Mouse (Mus musculus) kidney, embryonic 14.5 days (tissue): Measurements from ENCODE around the gene Traf3ip3. TPM values are rescaled to one million over a fixed set of nuclear protein-coding genes. Genes with fewer than 3 reads are reported as not detected.

ENCODE experiments used
- ATAC-seq: fragments of 200-750 bp; cut with Nextera tagmentation; 2 replicates; pipeline ENCODE4 v1.8.0; 2017; ENCODE audit warnings: moderate number of reproducible peaks, mild to moderate bottlenecking, moderate TSS enrichment, moderate library complexity; ENCODE audit not compliant: low FRiP score, low TSS enrichment
- H3K27ac ChIP-seq: fragments of 300-500 bp; sonication (generic); 2 replicates; pipeline ENCODE4 v1.5.1; 2014; ENCODE audit warnings: low read depth, mild to moderate bottlenecking, low read length, moderate library complexity, mixed read lengths
- H3K27me3 ChIP-seq: fragments of 300-500 bp; sonication (generic); 2 replicates; pipeline ENCODE4 v1.6.1; 2014; ENCODE audit warnings: mild to moderate bottlenecking, low read length; ENCODE audit not compliant: control insufficient read depth, insufficient read depth
- H3K36me3 ChIP-seq: fragments of 300-500 bp; sonication (generic); 2 replicates; pipeline ENCODE4 v1.6.1; 2014; ENCODE audit warnings: low read length, mixed read lengths; ENCODE audit not compliant: control insufficient read depth, insufficient read depth
- H3K4me1 ChIP-seq: fragments of 300-500 bp; sonication (generic); 2 replicates; pipeline ENCODE4 v1.6.1; 2014; ENCODE audit warnings: low read length, mixed read lengths; ENCODE audit not compliant: control insufficient read depth, insufficient read depth
- H3K4me2 ChIP-seq: fragments of 300-500 bp; sonication (generic); replicated peaks from 2 replicates; pipeline ENCODE4 v1.6.1; 2014; ENCODE audit warnings: low read depth, mild to moderate bottlenecking, low read length
- H3K4me3 ChIP-seq: fragments of 300-500 bp; sonication (generic); 2 replicates; pipeline ENCODE4 v1.5.1; 2014; ENCODE audit warnings: mild to moderate bottlenecking, low read length
- H3K9ac ChIP-seq: fragments of 300-500 bp; sonication (generic); 2 replicates; pipeline ENCODE4 v1.6.1; 2014; ENCODE audit warnings: low read depth, mild to moderate bottlenecking, low read length, moderate library complexity
- H3K9me3 ChIP-seq: fragments of 300-500 bp; sonication (generic); 2 replicates; pipeline ENCODE4 v1.6.1; 2016; ENCODE audit warnings: low read length; ENCODE audit not compliant: control insufficient read depth
- WGBS: fragments of 180-500 bp; shearing (Covaris S2); extraction: QIAGEN DNeasy Blood & Tissue Kit; methylation state at CpG from one replicate; pipeline ENCODE4 v1.1.7; 2014; 5-methylcytosine and 5-hydroxymethylcytosine counted together
- polyA plus RNA-seq: library from polyadenylated mRNA; unstranded; fragments of >200 nt; fragmentation: Nextera tagmentation; extraction: Ambion mirVana; gene quantifications from 2 replicates; pipeline ENCODE4 v1.2.1, GENCODE M21; 2014

Gene Traf3ip3
- polyA plus RNA-seq = 0.50 and 1.6 TPM in 2 replicates

- Histone ChIP-seq H3K27ac (no peak within 1 kb of the TSS), H3K4me3 (no peak within 1 kb of the TSS), H3K9ac (no peak within 1 kb of the TSS), H3K36me3 (no peaks in the 10 kb centered on the region), H3K27me3 (no peaks in the 10 kb centered on the region), H3K9me3 (no peaks in the 10 kb centered on the region), H3K4me2 (no peak within 1 kb of the TSS), H3K4me1 (no peaks in the 10 kb centered on the region)
- WGBS = 58% methylated on average over 5 of the region's 5 CpGs
- ATAC-seq = no peak
Measured at GRCm38 (mm10) chr1:193201383-193201778, at the start of gene Traf3ip3. Gene Traf3ip3, minus strand, starts transcription at chr1:193201703.

- H3K4me2 ChIP-seq = no peak overlapping the region
- H3K9me3 ChIP-seq = no peaks in the 10 kb centered on the region
- no peak overlapping the region for H3K27ac ChIP-seq
- no peaks in the 10 kb centered on the region for H3K36me3 ChIP-seq
- 89% methylated on average over 2 of the region's 2 CpGs for WGBS
- no peaks in the 10 kb centered on the region for H3K27me3 ChIP-seq
- no peak overlapping the region for H3K4me3 ChIP-seq
- ATAC-seq = no peak
- no peak overlapping the region for H3K9ac ChIP-seq
- H3K4me1 ChIP-seq = peaks cover 4% of the 10 kb centered on the region; the same call in 1 of the 2 replicates
Measured at GRCm38 (mm10) chr1:193250026-193250425, 48.5 kb upstream of the Traf3ip3 start.

- Histone ChIP-seq H3K36me3 (no peaks in the 10 kb centered on the region), H3K4me3 (no peak overlapping the region), H3K4me2 (no peak overlapping the region), H3K9ac (no peak overlapping the region), H3K27me3 (no peaks in the 10 kb centered on the region), H3K4me1 (0 out of 2 replicates have a peak, but pooled peaks cover 3% of the 10 kb centered on the region), H3K9me3 (no peaks in the 10 kb centered on the region), H3K27ac (no peak overlapping the region)
- no peak for ATAC-seq
- WGBS = 85% methylated on average over 6 of the region's 6 CpGs
Measured at GRCm38 (mm10) chr1:193244235-193244634, 42.7 kb upstream of the Traf3ip3 start.

- Histone ChIP-seq H3K9ac (no peak overlapping the region), H3K27me3 (no peaks in the 10 kb centered on the region), H3K27ac (no peak overlapping the region), H3K4me3 (no peak overlapping the region), H3K36me3 (no peaks in the 10 kb centered on the region), H3K4me2 (no peak overlapping the region), H3K4me1 (0 out of 2 replicates have a peak, but pooled peaks cover 3% of the 10 kb centered on the region), H3K9me3 (no peaks in the 10 kb centered on the region)
- no peak for ATAC-seq
- 55% methylated on average over 10 of the region's 10 CpGs for WGBS
Measured at GRCm38 (mm10) chr1:193243571-193244193, 42.2 kb upstream of the Traf3ip3 start.

- no peak overlapping the region for H3K9ac ChIP-seq
- H3K36me3 ChIP-seq = no peaks in the 10 kb centered on the region
- WGBS = 54% methylated on average over 4 of the region's 4 CpGs
- H3K4me2 ChIP-seq = no peak overlapping the region
- H3K27ac ChIP-seq = no peak overlapping the region
- H3K4me1 ChIP-seq = 0 out of 2 replicates have a peak, but pooled peaks cover 3% of the 10 kb centered on the region
- no peak overlapping the region for H3K4me3 ChIP-seq
- no peaks in the 10 kb centered on the region for H3K9me3 ChIP-seq
- no peaks in the 10 kb centered on the region for H3K27me3 ChIP-seq
- ATAC-seq = no peak
Measured at GRCm38 (mm10) chr1:193242863-193243262, 41.4 kb upstream of the Traf3ip3 start.

- Histone ChIP-seq H3K27me3 (no peaks in the 10 kb centered on the region), H3K36me3 (no peaks in the 10 kb centered on the region), H3K4me1 (0 out of 2 replicates have a peak, but pooled peaks cover 3% of the 10 kb centered on the region), H3K27ac (no peak overlapping the region), H3K9me3 (no peaks in the 10 kb centered on the region), H3K9ac (no peak overlapping the region), H3K4me3 (no peak overlapping the region), H3K4me2 (no peak overlapping the region)
- 69% methylated on average over 8 of the region's 8 CpGs for WGBS
- ATAC-seq = no peak
Measured at GRCm38 (mm10) chr1:193242238-193242637, 40.7 kb upstream of the Traf3ip3 start.

GRCm38 (mm10) chr1:193241436-193241835 is 39.9 kb upstream of the Traf3ip3 start:
- Histone ChIP-seq H3K4me2 (no peak overlapping the region), H3K9me3 (no peaks in the 10 kb centered on the region), H3K27ac (no peak overlapping the region), H3K4me1 (0 out of 2 replicates have a peak, but pooled peaks cover 3% of the 10 kb centered on the region), H3K4me3 (no peak overlapping the region), H3K36me3 (no peaks in the 10 kb centered on the region), H3K9ac (no peak overlapping the region), H3K27me3 (no peaks in the 10 kb centered on the region)
- 79% methylated on average over 4 of the region's 4 CpGs for WGBS
- no peak for ATAC-seq

GRCm38 (mm10) chr1:193238426-193238825 is 36.9 kb upstream of the Traf3ip3 start:
- Histone ChIP-seq H3K4me3 (no peak overlapping the region), H3K27ac (no peak overlapping the region), H3K4me2 (no peak overlapping the region), H3K36me3 (no peaks in the 10 kb centered on the region), H3K9ac (no peak overlapping the region), H3K9me3 (no peaks in the 10 kb centered on the region), H3K4me1 (0 out of 2 replicates have a peak, but pooled peaks cover 3% of the 10 kb centered on the region), H3K27me3 (no peaks in the 10 kb centered on the region)
- WGBS = 44% methylated on average over 4 of the region's 4 CpGs
- no peak for ATAC-seq

GRCm38 (mm10) chr1:193234930-193235329 is 33.4 kb upstream of the Traf3ip3 start:
- 69% methylated on average over 7 of the region's 7 CpGs for WGBS
- H3K4me1 ChIP-seq = 0 out of 2 replicates have a peak, but pooled peaks cover 4% of the 10 kb centered on the region
- H3K9me3 ChIP-seq = no peaks in the 10 kb centered on the region
- H3K4me3 ChIP-seq = no peak overlapping the region
- no peak overlapping the region for H3K9ac ChIP-seq
- no peak overlapping the region for H3K4me2 ChIP-seq
- H3K36me3 ChIP-seq = no peaks in the 10 kb centered on the region
- no peaks in the 10 kb centered on the region for H3K27me3 ChIP-seq
- no peak for ATAC-seq
- H3K27ac ChIP-seq = no peak overlapping the region
